Mouse (Mus musculus): ENCODE results near the gene Cst3.

Gene Cst3

DNA sequence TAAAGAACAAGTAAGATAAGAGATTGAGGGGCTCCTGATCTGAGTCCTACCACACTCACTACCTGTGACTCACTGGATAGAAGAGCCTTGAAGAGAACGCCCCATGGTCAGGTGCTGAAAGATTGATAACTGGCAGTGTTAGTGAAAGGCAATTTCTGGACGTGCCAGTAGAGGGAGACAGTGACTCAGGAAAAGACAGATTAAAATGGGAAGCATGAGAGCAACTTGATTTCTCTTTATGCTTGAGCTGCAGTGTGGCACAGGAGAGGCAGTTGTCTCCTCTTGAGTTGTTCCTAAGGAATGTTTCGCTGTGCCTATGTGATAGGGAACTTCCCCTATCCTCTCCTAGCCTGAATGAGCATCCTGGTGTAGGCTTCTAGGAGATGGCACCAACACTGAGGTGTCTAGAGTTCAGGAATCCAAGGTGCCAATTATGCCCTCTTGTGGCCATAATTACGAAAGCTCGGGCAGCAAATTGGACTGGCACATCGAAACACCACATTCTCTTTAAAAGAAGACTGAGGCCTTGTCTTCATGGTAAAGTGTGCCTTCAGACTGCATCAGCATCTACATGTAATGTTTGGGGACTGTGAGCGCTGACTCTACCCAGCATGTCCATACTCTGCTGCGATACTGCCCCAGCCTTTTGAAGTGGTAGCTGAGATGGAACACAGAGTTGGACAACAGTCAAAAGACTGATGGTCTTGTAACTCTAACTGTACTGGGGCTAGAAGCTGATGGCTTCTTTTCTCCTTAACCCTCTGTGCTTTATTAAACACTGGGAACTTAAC is 24.2 kb downstream of the Cst3 start:
- peak; percentile 79 for DNase-seq

DNA sequence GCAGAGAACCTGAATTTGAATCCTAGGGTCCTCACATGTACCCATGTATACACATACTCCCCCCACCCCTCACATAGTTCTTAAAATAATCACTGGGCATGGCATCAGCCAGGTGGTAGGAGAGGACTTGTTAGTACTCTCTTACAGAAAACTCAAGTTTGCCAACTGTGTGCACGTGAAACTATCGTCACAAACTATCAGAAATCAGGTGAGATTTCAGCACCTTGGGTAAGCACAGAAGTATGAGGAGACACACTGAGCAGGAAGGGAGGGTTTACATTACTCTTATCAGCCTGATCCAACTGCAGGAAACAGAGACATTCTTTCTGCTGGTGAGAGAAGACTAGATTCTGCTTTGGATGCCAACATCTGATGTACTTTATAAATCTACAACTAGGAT is 36.3 kb downstream of the Cst3 start:
- DNase-seq = no peak

- no peak for DNase-seq
Observed at GRCm38 (mm10) chr2:148838075-148838777, 37.3 kb downstream of the Cst3 start.

DNA sequence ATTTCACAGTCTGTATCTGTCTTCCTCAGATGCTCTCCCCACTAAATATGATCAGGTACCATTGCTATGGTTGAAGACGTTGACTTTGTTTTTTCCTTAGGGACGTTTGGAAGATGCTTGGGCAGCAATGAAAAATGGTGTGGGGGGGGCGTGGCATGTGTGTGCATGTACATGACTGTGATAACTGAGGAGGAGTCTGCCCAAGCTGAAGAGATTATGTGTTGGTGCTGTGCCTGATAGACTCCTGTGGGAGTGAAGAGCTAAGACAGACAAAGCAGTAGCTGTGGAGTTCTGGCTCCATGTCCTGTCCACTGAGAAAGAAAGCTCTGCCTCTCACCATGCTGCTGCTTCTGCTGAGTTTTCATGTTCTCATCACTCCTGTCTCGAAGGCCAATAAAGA is 40.6 kb downstream of the Cst3 start, which contains the start of gene Cst9:
Gene Cst9 (plus strand): TSS at position 236 of the 400 bp plus-strand sequence.
- DNase-seq = no peak

GRCm38 (mm10) chr2:148825986-148826385 is 49.5 kb downstream of the Cst3 start:
- DNase-seq = no peak

Measured in kidney, adult 11 months (tissue).